ENCODE assay signal across 11 mouse cellular contexts in the genomic region with DNA sequence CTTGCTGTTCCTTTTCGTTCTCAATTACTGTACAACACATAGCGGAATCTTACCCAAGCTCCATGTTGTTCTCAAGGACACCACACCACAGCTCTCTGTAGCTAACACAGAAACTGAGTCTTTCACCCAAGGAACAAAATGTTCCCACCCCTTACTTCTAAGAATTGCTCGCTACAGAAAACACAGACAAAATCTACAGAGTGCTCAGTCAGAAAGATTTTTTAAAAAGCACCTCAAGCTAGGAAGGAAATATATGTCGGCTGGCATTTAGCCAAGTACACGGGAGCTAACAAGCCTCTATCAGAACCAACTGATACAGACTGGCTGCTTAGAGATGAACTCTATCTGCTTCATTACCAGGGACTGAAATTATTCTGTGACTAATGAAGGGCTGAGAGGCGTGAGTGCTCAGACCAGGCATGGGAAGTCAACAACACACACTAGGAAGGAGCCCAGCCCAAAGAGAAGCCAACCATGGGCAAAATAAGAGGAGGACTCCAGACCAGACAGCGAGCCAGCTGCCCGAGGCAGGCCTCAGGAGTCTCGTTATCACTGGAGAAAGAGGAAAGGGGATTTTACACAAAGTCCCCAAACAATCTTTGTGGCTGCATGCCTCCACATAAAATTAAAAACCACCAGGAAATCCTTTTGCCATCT. TPM values are rescaled to one million over a fixed set of nuclear protein-coding genes. Genes with fewer than 3 reads are reported as not detected.
DNase-seq lines count a peak whose midpoint lies in the region; ATAC-seq and TF ChIP-seq lines count a peak whose summit lies in the region.
"Had no signal": no experiment of that assay in that cellular context is flagged by ENCODE, and none has a peak within 500 bp of the region (broad histone marks: within the 10 kb centered on the region; RNA-seq: fewer than 3 reads in every experiment).

No protein-coding gene starts in this region.

- TF ChIP-seq EP300 in heart, postnatal 0 days (IDR thresholded peaks at IDR 0.05; ENCODE audit: low read depth) = no peak
- no peak for TF ChIP-seq EP300 in stomach, postnatal 0 days (optimal IDR thresholded peaks at IDR 0.05)

- H3K9ac ChIP-seq in heart, embryonic 14.5 days (ENCODE audit: low read length) = no peak overlapping the region
- H3K9ac ChIP-seq in heart, postnatal 0 days (replicated peaks; ENCODE audit: low read depth, low read length) = no peak overlapping the region
- H3K9ac ChIP-seq in stomach, postnatal 0 days (ENCODE audit: low read length) = no peak overlapping the region

- H3K4me1 ChIP-seq in heart, embryonic 14.5 days (ENCODE audit: control insufficient read depth in 2 of 2, insufficient read depth in 2 of 2, low read length in 2 of 2) = peaks cover 10 to 16% of the 10 kb centered on the region in 2 experiments
- peaks cover 18% of the 10 kb centered on the region for H3K4me1 ChIP-seq in heart, postnatal 0 days (ENCODE audit: control insufficient read depth, insufficient read depth)
- H3K4me1 ChIP-seq in stomach, postnatal 0 days (replicated peaks; ENCODE audit: control insufficient read depth, insufficient read depth) = no peaks in the 10 kb centered on the region

- no peak for TF ChIP-seq CTCF in heart, postnatal 0 days (IDR thresholded peaks at IDR 0.05; ENCODE audit: low read depth)
- no peak for TF ChIP-seq CTCF in stomach, postnatal 0 days (IDR thresholded peaks at IDR 0.05; ENCODE audit: low read depth)

- H3K4me2 ChIP-seq in heart, embryonic 14.5 days (ENCODE audit: low read length) = 0 out of 2 replicates have a peak overlapping the region, but pooled peaks have one; percentile 8
- H3K4me2 ChIP-seq in heart, postnatal 0 days (ENCODE audit: low read depth, low read length) = no peak overlapping the region
- H3K4me2 ChIP-seq in stomach, postnatal 0 days (replicated peaks; ENCODE audit: low read depth) = no peak overlapping the region
- H3K4me2 ChIP-seq: liver, embryonic 11.5 days had no signal

- ATAC-seq in heart, embryonic 14.5 days (ENCODE audit: insufficient number of reproducible peaks, insufficient read depth, low FRiP score, low read depth) = no peak
- no peak; the same call in 1 of the 2 replicates for ATAC-seq in heart, postnatal 0 days (ENCODE audit: insufficient read depth, low read depth)
- peak; percentile 58 for ATAC-seq in stomach, postnatal 0 days (ENCODE audit: low FRiP score, low TSS enrichment)
- ATAC-seq: intestine, embryonic 16.5 days had no signal

- 47% methylated on average over 9 of the region's 9 CpGs for WGBS in heart, embryonic 14.5 days
- WGBS in heart, postnatal 0 days = 43% methylated on average over 9 of the region's 9 CpGs
- WGBS in stomach, postnatal 0 days = 63% methylated on average over 9 of the region's 9 CpGs

- H3K36me3 ChIP-seq in heart, embryonic 14.5 days (ENCODE audit: control insufficient read depth, insufficient read depth, low read length) = no peaks in the 10 kb centered on the region
- no peaks in the 10 kb centered on the region for H3K36me3 ChIP-seq in heart, postnatal 0 days (replicated peaks; ENCODE audit: control insufficient read depth, insufficient read depth, low read length)
- H3K36me3 ChIP-seq in stomach, postnatal 0 days (ENCODE audit: control insufficient read depth, insufficient read depth, low read length) = no peaks in the 10 kb centered on the region

- no peak for DNase-seq in heart, postnatal 25 days (ENCODE audit: low spot score)
- peak; percentile 25 for DNase-seq in retina, postnatal 1 day
- DNase-seq in retina, embryonic 14.5 days (ENCODE audit: low spot score) = no peak
- peak; percentile 7 for DNase-seq in heart, postnatal 0 days (ENCODE audit: low spot score)
- DNase-seq in stomach, postnatal 0 days (ENCODE audit: low spot score) = no peak
- no peak for DNase-seq in layer of hippocampus, postnatal 25 days (ENCODE audit: extremely low spot score in 1 of 2, low spot score in 1 of 2)
- DNase-seq: spleen, adult 18-20 months had no signal

- H3K9me3 ChIP-seq in heart, embryonic 14.5 days (ENCODE audit: control insufficient read depth, low read length) = 0 out of 2 replicates have a peak, but pooled peaks cover 3% of the 10 kb centered on the region
- 0 out of 2 replicates have a peak, but pooled peaks cover 4% of the 10 kb centered on the region for H3K9me3 ChIP-seq in heart, postnatal 0 days (replicated peaks; ENCODE audit: control insufficient read depth, low read length)
- no peaks in the 10 kb centered on the region for H3K9me3 ChIP-seq in stomach, postnatal 0 days (ENCODE audit: control insufficient read depth, low read length)
- H3K9me3 ChIP-seq: G1E had no signal

- intact Hi-C loops in heart, postnatal 25 days (cut with DNase I) = no loop called here

- no peak overlapping the region for H3K4me3 ChIP-seq in heart, embryonic 14.5 days (ENCODE audit: control insufficient read depth in 1 of 2, insufficient read depth in 1 of 2, low read depth in 1 of 2, low read length in 2 of 2)
- no peak overlapping the region for H3K4me3 ChIP-seq in heart, postnatal 0 days (ENCODE audit: low read depth, low read length)
- no peak overlapping the region for H3K4me3 ChIP-seq in stomach, postnatal 0 days (ENCODE audit: low read depth, low read length)

- H3K27me3 ChIP-seq in heart, embryonic 14.5 days (ENCODE audit: control insufficient read depth, insufficient read depth, low read length) = no peaks in the 10 kb centered on the region
- no peaks in the 10 kb centered on the region for H3K27me3 ChIP-seq in heart, postnatal 0 days (ENCODE audit: control insufficient read depth, insufficient read depth, low read length)
- H3K27me3 ChIP-seq in stomach, postnatal 0 days (ENCODE audit: control insufficient read depth, insufficient read depth, low read length) = no peaks in the 10 kb centered on the region

- peak overlapping the region; percentile 24 to 43; a peak in 3 of 4 replicates for H3K27ac ChIP-seq in heart, embryonic 14.5 days (replicated peaks in 1 of 2; ENCODE audit: control insufficient read depth in 1 of 2, insufficient read depth in 1 of 2, low read depth in 2 of 2, low read length in 2 of 2)
- peak overlapping the region; percentile 54 for H3K27ac ChIP-seq in heart, postnatal 0 days (ENCODE audit: low read depth)
- H3K27ac ChIP-seq in stomach, postnatal 0 days (replicated peaks) = no peak overlapping the region; the same call in 1 of the 2 replicates

RNA-seq across cellular contexts. Expression of a gene that starts 41.3 kb away (rescaled TPM):
- polyA plus RNA-seq in heart, embryonic 14.5 days (2014; fragmentation: Nextera tagmentation; extraction: Ambion mirVana) = 10.6 and 12.2 TPM in 2 replicates
- total RNA-seq in heart, postnatal 25 days (2021) = 10 to 100 TPM; 11.3 to 11.5 TPM
- total RNA-seq in heart, postnatal 0 days (2014; rRNA removed; ENCODE audit: low replicate concordance) = 13.4 and 16.2 TPM in 2 replicates
- polyA plus RNA-seq in heart, postnatal 0 days (2015; fragmentation: Nextera tagmentation; extraction: Ambion mirVana) = 5.2 and 5.9 TPM in 2 replicates
- polyA plus RNA-seq in stomach, postnatal 0 days (2015; fragmentation: Nextera tagmentation; extraction: Ambion mirVana) = 7.2 and 7.3 TPM in 2 replicates
- total RNA-seq in layer of hippocampus, postnatal 25 days (2021) = 10 to 100 TPM; 20.0 to 21.6 TPM

Comparison
In these comparisons a context has a peak if more than half of its experiments do, and no peak if none do; other contexts are left out.
1. DNase-seq: peak in retina, postnatal 1 day (single experiment) and heart, postnatal 0 days (single experiment); none in heart, postnatal 25 days (single experiment), retina, embryonic 14.5 days (single experiment), stomach, postnatal 0 days (single experiment) and layer of hippocampus, postnatal 25 days (0 of 2).